Mouse (Mus musculus) embryonic fibroblast, embryonic 13.5 days (primary cell): ENCODE results near the gene Gm49661.

Experiments
- CTCF ChIP-seq: IDR thresholded peaks from 2 replicates; pipeline ENCODE4 v1.5.1; 2011; ENCODE audit warnings: mild to moderate bottlenecking, control low read depth, low read length, moderate library complexity, borderline replicate concordance; ENCODE audit not compliant: insufficient read depth
- POLR2A ChIP-seq: IDR thresholded peaks from 2 replicates; pipeline ENCODE4 v1.6.1; 2011; ENCODE audit warnings: low read depth, mild to moderate bottlenecking, control low read depth, low read length, moderate library complexity

- TF ChIP-seq CTCF (no peak), POLR2A (no peak; the same call in 1 of the 2 replicates)
Measured at GRCm38 (mm10) chr8:84966603-84967002, 2.6 kb downstream of the Gm49661 start.
